Mouse (Mus musculus): ENCODE measurements around the gene Tpp2. TPM values are rescaled to one million over a fixed set of nuclear protein-coding genes. Genes with fewer than 3 reads are reported as not detected.
"Not testable (repeated sequence)": the region's sequence is repeated elsewhere in the genome, so short reads cannot be mapped to it uniquely, and the experiment has no call there.

The Tpp2 gene
- total RNA-seq, 2 experiments from 2014 or later, result 76.1 to 93.6 TPM

- no peak for ATAC-seq (replicated peaks; ENCODE audit: poor library complexity)
Observed at GRCm38 (mm10) chr1:44004513-44004912, 71.1 kb downstream of the Tpp2 start.

- ATAC-seq (replicated peaks; ENCODE audit: poor library complexity), result no peak
Observed at GRCm38 (mm10) chr1:44015556-44015955, 82.1 kb downstream of the Tpp2 start.

GRCm38 (mm10) chr1:44019934-44020333, 86.5 kb downstream of the Tpp2 start, which contains the start of gene Mettl21c:
Mettl21c (minus strand) TSS chr1:44020034.
- ATAC-seq (replicated peaks; ENCODE audit: poor library complexity), result no peak

- ATAC-seq (replicated peaks; ENCODE audit: poor library complexity), result no peak
Observed at GRCm38 (mm10) chr1:44022656-44023055, 89.2 kb downstream of the Tpp2 start.

GRCm38 (mm10) chr1:44027651-44028050, 94.2 kb downstream of the Tpp2 start:
- ATAC-seq (replicated peaks; ENCODE audit: poor library complexity), result no peak

GRCm38 (mm10) chr1:44032213-44032612, 98.8 kb downstream of the Tpp2 start:
- ATAC-seq (replicated peaks; ENCODE audit: poor library complexity), result no peak

GRCm38 (mm10) chr1:44032948-44033347, 99.5 kb downstream of the Tpp2 start:
- no peak for ATAC-seq (replicated peaks; ENCODE audit: poor library complexity)

GRCm38 (mm10) chr1:44041797-44042554, 108.5 kb downstream of the Tpp2 start:
- ATAC-seq (replicated peaks; ENCODE audit: poor library complexity), result peak; percentile 90

- peak; percentile 45 for ATAC-seq (replicated peaks; ENCODE audit: poor library complexity)
Observed at GRCm38 (mm10) chr1:44042555-44042915, 109.1 kb downstream of the Tpp2 start.

GRCm38 (mm10) chr1:44045689-44046088, 112.2 kb downstream of the Tpp2 start:
- not testable (repeated sequence) for ATAC-seq (replicated peaks; ENCODE audit: poor library complexity)

GRCm38 (mm10) chr1:44046556-44046955, 113.1 kb downstream of the Tpp2 start:
- ATAC-seq (replicated peaks; ENCODE audit: poor library complexity), result no peak

Other genes starting within 250 kb of the Tpp2 start
- gene 1500015O10Rik, start 203.0 kb upstream of the Tpp2 start, total RNA-seq (2015), result not detected in 2 replicates
- not detected in 2 replicates for gene 1500015O10Rik, start 203.0 kb upstream of the Tpp2 start, total RNA-seq (2017)
- 28.0 and 32.7 TPM in 2 replicates for gene Uxs1, start 105.8 kb upstream of the Tpp2 start, total RNA-seq (2015)
- 30.7 and 49.6 TPM in 2 replicates for gene Uxs1, start 105.8 kb upstream of the Tpp2 start, total RNA-seq (2017)
- not detected in 2 replicates for gene Mettl21c, start 86.4 kb downstream of the Tpp2 start, total RNA-seq (2015)
- not detected in 2 replicates for gene Mettl21c, start 86.4 kb downstream of the Tpp2 start, total RNA-seq (2017)
- 0.51 TPM in 1 of 2 replicates, not detected in the other for gene Gm8251, start 128.3 kb downstream of the Tpp2 start, total RNA-seq (2015)
- 0.25 and 0.51 TPM in 2 replicates for gene Gm8251, start 128.3 kb downstream of the Tpp2 start, total RNA-seq (2017)
- 104 and 105 TPM in 2 replicates for gene Tex30, start 168.8 kb downstream of the Tpp2 start, total RNA-seq (2015)
- 69.6 and 78.2 TPM in 2 replicates for gene Tex30, start 168.8 kb downstream of the Tpp2 start, total RNA-seq (2017)
- 38.7 and 41.8 TPM in 2 replicates for gene Kdelc1, start 185.2 kb downstream of the Tpp2 start, total RNA-seq (2015)
- gene Kdelc1, start 185.2 kb downstream of the Tpp2 start, total RNA-seq (2017), result 34.3 and 35.7 TPM in 2 replicates
- 17.9 and 20.6 TPM in 2 replicates for gene Bivm, start 185.3 kb downstream of the Tpp2 start, total RNA-seq (2015)
- 10.1 and 10.9 TPM in 2 replicates for gene Bivm, start 185.3 kb downstream of the Tpp2 start, total RNA-seq (2017)
- 5.9 and 7.1 TPM in 2 replicates for gene Ercc5, start 214.1 kb downstream of the Tpp2 start, total RNA-seq (2015)
- gene Ercc5, start 214.1 kb downstream of the Tpp2 start, total RNA-seq (2017), result 6.2 and 12.7 TPM in 2 replicates

Measured in megakaryocyte progenitor cell, adult 5-6 weeks (primary cell).